Mouse (Mus musculus): ENCODE results near the gene Thra.

Gene Thra

DNA sequence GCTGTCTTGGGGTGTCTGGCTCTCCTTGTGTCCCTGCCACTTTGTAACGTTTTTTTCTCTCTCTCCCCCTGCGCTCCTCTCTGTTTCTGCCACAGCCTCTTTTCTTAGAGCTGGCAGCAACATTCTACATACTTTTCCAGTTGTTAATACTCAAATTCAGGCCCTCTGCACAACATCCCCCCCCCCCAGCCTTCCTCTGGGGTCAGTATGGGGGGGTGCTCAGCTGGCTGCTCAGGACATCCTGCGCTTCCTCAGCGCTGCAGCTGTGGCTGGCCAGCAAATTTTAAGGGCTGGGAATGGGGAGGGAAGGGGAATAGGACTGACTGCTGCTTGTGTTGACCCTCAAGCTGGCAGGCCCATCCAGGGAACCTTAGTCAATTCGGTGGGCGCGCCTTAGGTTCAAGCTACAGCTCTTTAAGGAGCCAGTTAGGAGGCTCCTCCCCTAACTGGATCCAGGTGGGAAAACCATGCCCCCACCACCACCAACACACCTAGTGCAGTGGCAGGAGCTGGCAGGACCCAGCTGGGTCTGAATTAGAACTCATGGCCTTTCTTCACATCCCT is 4.1 kb downstream of the Thra start:
- DNase-seq (ENCODE audit: low read depth, low spot score): no peak

DNA sequence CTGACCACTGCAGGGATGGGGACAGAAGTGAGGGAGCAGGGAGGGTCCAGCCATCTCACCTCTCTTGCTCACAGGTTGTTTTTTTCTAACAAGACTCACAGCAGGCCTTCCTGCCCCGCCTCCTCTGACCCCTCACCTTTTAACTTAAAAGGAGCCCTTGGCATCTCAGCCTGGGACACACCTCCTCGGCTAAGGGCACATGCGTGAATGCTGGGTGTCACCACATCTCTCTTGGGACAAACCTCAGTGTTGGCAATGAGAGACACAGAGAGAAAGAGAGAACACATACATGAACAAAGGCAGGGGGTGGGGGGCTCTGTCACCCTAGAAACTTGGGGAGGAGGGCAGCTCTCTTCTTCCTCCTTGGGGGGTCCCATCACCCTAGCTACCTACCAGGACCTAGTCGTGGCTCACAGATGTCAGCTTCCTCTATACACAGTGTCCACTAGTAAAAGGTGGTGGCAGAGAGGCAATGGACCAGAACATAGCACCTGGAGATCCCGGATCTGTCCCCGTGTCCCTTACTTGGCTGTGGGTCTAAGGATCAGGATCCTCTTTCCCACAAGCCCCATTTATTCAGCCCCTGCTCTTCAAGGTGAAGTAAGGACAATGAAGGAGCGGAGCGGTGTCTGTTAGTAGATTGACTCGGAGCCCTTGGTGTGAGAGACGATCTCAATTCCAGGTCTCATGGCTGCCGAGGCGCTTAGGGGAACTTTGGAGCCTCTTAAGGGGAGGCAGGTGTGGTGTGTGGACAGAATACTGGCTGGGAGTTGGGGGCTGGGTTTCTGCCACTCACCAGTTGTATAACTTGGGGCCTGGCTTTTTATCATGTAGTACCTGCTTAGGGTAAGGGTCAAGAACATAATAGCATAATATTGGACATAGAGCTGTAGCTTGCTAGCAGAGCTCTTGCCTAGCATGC is 5.8 kb downstream of the Thra start:
- no peak for DNase-seq (ENCODE audit: low read depth, low spot score)

DNA sequence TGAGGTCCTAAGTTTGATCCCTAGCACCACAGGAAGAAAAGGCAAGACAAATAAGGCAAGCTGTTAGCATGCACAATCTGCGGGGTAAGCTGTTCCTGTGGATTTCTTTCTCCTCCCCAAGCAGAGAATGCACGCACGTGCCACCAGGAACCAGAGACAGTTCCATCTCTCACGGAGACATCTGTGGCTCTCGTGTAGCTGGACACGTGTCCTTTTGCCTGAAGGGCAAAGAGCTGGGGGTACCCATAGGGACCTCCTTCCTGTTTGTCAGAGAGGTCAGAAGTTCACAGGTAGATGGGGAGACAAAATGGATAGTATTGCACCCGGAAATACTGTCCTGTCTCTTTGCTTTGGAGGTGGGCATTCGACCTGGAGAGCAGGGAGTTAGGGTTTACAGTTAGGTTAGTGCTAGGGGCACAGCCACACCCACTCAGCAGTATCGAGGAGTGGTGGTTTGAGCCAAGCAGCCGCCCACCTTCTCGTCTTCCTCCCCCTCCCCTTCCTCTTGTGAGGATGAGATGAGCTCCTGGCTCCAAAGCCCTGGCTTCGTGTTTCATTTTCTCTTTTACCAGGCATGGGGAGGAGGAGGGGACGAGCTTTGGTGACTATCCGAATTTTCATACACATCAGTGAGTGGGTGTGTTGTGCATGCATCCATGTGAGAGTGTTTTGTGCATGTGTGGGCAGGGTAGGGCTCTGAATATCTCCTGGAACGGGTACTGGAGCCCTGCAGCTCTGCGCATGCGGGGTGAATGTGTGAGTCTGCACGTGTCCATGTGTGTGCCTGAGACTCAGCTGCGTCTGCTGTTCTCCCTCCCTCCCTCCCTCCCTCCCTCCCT is 6.6 kb downstream of the Thra start:
- peak; percentile 98 for DNase-seq (ENCODE audit: low read depth, low spot score)

DNA sequence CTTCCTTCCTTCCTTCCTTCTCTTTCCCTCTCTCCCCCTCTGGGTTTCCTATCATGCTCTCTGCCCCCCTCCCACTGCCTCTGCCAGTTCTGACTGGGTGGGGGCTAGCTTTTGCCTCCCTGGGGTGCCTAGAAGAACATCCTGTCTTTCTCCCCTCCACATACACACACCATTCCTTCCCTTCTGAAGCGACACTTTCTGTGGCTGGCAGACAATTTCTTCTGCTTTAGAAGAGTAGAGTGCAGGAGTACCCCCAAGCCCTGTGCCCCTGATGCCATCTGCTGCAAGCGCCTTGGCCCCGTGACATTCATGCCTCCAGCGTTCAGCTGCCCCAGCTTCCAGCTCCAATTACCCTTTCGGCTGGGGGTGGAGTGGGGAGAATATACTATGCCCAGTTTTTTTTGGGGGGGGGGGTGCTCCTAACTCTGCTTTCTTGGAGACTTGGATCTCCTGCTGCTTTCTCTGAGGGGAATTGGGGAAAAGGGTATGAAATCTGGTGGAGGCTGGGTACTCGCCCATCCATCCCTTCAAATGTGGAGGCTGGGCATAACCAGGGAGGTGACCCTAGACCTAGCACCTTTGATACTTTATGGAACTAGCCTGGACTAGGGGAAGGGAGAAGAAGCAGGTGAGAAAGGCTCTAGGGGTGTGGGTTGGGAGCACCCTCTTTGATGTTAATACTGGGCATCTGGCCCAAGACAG is 7.5 kb downstream of the Thra start:
- DNase-seq (ENCODE audit: low read depth, low spot score): no peak

DNA sequence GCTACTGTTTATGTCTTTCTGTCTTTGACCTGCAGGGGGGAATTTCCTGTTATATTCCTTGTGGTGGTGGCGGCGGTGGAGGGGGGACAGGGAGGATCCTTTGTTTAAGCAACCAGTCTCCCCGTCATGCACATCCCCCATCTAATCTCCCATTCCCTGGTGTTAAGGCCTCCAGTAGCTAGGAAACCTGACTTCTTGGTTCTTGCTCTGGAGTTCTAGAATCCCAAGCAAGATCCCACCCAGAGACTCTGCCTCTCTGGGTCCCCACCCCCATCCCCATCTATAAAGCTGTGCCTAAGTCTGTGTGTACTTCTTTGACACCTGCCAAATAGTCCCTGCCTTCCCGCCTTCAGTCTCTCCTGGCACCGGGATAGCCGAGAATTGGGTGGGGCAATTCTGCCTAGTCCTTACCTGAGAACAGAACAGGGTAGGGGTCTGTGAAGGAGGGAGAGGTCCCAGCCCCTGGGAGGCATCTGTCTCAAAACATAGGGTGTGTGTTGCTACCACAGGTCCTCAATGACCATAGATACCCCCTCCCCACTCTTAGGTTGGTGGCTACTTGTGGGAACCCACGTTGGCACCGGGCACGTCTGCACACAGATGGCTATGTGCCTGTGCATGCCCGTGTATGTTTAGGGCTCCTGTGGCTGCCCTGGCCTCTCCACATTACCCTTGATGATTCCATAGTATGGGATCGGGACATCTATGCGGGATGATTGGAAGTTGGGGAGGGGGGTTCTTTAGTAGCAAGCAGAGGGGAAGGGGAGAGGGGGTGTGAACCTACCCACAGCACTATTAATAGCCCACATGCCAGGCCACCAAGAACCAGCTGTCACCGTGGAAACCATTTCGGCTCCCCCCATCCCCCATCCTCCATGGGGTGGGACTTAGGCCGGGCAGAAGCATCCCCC is 8.3 kb downstream of the Thra start:
- DNase-seq (ENCODE audit: low read depth, low spot score): no peak

DNA sequence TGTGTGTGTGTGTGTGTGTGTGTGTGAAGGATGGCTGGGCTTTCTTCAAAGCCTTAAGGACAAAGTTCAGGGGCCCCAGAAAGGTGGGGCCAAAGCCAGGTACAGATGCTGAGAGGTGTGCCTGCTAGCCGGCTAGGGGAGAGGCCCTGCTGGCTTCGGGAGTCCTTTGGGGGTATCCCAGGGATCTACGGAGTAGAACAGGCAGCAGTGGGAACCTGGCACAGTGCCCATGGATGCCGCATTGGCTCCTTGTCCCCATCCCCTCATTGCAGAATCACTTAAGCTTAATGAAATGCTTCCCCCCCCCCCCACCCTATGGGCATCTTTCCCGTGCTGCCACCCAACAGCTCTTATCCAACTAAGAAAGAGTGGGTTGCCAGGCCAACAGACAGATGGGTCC is 9.3 kb downstream of the Thra start:
- no peak for DNase-seq (ENCODE audit: low read depth, low spot score)

DNA sequence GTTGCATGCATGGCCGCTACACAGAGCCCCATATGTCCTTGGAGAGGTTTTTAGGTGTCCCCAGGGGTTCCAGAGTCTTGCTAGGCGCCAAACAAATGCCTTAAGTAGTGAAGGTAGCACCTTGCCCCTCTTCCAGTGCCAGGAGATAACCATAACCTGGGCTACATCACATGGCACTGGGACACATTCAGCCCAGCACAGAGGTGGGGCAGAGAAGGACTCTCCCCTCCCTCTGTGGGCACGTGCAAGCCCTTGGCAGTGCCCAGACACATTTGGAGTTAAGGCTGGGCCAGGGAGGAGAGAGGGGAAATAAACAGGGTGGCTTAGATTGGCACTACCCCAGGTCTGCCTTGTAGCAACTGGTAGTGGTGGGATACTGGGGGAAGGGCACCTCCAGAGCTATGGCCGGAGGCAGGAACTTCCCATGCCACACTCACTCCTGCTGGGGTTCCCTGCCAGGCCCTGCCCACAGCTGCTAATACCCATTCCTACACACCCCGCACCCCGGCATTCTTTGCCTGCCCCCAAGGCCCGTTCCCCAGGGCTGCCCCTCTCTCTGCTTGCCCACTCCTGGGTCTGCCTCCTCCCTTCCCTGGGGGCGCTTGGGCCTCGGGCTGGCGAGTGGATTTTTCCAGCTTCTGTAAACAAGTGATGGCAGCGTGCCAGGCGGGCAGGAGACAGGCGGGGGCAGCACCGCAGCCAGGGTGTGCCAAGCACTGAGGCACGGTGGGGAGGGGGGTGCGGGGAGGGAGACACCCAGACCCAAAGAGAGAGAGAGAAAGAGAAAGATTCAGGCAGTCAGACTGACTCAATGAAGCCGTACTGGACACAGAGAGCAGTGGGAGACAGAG is 10.1 kb downstream of the Thra start:
- no peak for DNase-seq (ENCODE audit: low read depth, low spot score)

DNA sequence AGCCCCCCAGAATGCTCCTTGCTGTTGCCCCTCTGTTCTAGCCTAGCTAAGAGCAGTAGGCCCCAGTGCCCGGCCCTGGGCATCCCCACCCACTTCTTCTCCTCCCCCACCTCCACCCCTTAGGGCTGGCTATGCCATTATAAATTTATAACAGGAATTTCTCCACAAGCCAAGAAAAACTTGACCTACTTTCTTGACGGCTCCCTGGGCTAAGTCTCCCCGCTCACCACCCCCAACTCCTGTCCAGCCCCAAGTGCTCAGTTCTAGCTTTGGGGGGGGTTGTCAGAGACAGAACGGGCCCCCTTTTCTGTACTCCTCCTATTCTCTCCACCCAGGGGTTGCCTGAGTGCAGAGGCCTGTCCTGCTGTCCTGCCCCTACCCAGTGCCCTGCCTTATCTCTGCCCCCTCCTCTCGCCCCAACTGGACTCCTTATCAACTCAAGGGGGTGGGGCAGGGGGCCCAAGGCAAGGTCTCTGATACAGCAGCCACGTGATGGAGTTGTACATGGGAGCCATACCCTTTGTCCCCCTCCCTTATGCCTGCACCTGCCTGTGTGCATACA is 10.9 kb downstream of the Thra start:
- no peak for DNase-seq (ENCODE audit: low read depth, low spot score)

DNA sequence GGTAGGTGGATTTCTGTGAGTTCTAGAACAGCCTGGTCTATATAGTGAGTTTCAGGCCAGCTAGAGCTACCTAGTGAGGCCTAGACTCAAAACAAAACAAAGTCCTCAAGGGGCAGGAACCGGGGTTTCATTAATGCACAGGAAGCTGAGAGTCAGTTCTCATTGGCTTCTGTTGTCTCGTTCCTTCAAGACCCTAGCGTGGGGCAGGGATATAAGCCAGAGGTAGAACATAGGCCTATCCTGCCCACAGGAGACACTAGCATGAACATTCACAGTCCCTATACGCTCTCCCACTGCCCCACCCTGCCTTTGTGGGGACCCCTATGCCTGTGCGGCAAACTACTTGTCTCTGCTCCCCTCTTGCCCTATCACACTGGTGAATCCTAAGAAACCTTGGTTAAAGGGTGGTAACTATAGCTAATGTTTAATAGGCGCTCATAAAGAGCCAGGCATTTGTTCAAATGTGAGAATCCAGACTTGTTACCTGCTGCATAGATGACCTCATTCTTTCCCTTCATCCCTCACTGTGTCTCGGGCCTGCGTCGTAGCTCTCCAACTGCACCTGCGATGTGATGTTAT is 12.2 kb downstream of the Thra start:
- no peak for DNase-seq (ENCODE audit: low read depth, low spot score)

DNA sequence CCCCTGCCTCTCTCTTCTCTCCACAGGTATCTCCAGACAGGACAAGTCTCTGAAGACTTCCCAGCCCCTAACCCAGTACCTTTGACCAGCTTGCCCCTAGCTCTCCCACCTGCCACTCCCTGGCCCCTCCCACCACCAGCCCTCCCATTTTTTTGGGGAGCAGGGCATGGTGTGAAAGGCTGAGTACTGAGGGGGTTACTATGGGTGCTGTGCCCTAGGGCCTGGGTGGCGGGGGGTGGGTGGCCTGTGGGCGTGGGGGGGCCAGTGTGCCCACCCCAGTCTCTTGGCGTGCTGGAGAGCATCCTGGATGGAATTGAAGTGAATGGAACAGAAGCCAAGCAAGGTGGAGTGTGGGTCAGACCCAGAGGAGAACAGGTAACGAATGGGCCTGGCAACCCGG is 12.8 kb downstream of the Thra start:
- no peak for DNase-seq (ENCODE audit: low read depth, low spot score)

DNA sequence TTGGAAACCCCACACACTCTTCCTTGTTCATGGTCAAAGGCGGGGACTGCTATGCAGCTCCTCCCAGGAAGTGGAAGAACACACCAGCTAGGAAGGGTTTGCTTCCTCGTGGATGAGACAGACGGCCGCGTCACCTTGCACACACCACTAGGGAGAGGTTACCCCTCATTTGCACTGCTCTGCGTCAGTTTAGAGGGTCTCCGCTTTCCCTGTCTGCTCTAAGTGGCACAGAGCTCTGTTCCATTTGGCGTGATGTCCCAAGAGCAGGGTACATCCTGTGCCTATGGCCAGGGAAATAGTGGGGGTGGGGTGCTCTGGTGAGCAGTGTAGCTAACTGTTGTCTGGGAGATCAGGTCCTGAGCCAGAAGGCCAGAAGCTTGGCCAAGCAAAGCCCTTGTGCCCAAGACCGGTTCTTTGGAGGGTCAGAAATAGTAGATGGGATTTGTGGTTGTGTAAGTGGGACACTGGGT is 13.7 kb downstream of the Thra start:
- DNase-seq (ENCODE audit: low read depth, low spot score): no peak

DNA sequence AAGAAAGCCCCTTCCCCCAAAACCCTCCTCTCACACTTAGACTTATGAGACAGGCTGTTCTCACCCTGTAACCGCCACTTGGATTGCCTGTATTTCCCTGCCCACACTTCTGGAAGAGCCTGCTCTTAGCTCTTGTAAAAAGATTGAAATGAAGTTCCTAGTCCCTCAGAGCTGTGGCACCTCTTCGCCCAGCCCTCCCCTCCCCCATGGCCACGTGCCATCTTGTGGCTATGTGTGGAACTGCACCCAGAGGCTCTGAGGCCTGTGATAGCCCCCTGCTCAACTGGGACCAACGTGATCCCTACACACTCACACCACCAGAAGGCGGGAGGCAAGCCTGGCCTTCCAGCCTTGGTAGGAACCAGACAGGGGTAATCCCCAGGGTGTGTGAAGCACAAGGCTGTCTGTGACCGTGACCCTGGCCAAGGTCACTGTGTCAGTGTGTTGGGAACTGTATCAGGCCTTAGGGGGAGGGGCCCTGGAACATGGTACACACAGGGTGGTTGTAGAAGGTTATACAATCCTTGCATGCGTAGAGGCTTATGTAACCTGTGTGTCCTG is 14.3 kb downstream of the Thra start:
- DNase-seq (ENCODE audit: low read depth, low spot score): no peak

DNA sequence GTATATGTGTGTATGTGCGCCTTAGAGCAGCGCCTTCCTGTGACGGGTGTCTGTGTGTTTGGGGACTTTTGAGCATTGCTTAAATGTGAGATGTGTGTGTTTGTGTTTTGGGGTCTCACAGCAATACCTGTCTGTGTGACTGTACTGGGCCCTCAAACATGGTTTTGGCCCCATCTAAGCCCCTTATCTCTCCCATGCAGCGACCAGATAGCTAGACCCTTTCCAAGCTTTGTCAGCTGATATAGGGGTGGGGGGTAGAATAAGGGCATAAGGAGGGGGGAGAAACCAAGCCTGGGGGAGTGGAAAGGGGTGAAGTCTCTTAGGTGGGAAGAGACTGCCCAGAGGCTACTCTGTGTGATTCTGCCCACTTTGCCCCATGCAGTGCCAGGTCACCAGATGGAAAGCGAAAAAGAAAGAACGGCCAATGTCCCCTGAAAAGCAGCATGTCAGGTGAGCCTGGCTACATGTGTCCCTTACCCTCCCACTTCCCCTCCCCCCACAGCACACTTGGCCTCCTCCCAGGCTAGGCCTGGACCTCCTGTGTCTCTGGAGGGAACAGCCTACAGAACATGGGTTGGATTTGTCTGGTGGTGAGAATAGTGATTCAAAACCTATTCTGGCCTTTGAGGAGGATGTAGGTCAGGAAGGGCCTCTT is 15.4 kb downstream of the Thra start:
- no peak for DNase-seq (ENCODE audit: low read depth, low spot score)

DNA sequence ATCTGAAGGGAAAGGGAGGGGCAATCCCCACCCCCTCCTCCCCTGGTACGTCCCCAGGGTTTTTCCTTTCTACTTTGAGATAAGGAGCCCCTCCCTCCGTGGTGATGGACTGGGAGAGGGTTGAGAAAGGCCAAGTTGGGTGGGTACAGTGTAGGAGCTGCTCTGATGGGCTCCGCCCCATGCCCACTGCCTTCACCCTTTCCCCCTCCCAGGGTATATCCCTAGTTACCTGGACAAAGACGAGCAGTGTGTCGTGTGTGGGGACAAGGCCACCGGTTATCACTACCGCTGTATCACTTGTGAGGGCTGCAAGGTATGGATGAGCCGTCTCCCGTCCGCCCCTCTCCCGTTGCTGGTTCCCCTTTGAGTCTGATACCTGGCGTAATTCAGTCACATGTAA is 16.3 kb downstream of the Thra start:
- no peak for DNase-seq (ENCODE audit: low read depth, low spot score)

DNA sequence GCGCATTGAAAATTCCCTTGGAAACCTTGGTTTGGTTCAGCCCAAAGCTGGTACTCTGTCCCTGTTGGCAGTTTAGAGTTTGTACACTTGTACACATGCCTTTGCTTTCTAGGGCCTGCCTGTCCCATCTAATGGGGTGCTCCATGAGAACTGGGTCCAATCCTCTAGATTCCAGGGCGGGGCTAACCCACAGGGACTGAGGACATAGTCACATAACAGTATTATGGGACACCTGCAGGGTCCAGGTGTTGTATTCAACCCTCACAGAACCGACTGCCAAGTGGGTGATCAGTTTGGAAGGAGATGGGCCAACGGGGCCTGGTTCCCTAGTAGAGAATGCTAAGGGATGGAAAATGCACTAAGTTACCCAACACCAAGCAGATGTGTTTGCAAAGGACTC is 21.5 kb downstream of the Thra start:
- no peak for DNase-seq (ENCODE audit: low read depth, low spot score)

DNA sequence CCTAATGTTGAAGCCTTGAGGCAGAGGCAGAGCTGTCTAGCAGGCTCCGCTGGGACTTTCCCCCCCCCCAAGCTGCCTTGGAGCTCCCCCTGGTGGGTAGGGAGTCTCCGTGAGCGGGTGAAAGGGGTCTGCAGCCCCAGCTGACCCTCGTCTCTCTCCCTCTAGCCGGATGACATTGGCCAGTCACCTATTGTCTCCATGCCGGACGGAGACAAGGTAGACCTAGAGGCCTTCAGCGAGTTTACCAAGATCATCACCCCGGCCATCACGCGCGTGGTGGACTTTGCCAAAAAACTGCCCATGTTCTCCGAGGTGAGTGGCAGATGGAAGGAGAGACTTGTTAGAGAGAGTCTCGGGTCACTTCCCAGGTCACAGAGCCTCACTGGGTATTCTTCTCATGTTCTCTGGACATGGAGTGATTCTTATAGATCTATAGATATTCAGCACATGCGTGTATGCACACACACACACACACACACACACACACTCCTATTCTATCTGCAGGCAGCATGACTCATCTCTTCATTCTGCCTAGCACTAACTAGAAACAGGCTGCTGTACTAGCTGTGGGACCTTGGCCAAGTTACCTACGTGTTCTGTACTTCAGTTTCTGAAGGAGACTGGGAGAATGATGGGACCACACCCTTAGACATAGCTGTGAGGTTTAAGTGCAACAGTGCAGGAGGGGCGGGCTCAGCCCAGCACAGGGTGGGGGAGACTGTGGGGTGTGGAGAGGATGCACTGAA is 22.5 kb downstream of the Thra start:
- DNase-seq (ENCODE audit: low read depth, low spot score): peak; percentile 87

DNA sequence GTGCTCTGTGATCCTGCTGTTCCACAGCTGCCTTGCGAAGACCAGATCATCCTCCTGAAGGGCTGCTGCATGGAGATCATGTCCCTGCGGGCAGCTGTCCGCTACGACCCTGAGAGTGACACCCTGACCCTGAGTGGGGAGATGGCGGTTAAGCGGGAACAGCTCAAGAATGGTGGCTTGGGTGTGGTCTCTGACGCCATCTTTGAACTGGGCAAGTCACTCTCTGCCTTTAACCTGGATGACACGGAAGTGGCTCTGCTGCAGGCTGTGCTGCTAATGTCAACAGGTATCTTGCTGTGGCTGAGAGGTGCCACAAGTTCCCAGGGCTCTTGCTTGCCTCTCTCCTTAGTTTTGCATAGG is 23.0 kb downstream of the Thra start:
- no peak for DNase-seq (ENCODE audit: low read depth, low spot score)

DNA sequence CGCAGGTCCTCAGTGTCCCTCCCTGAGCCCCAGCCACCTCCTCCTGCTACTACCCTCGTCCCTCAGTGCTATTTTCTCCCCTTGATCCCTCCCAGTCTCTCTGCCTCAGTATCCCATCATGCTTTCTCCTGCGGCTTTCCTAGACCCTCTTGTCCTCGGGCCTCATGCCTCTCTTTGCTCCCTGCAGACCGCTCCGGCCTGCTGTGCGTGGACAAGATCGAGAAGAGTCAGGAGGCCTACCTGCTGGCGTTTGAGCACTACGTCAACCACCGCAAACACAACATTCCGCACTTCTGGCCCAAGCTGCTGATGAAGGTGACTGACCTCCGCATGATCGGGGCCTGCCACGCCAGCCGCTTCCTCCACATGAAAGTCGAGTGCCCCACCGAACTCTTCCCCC is 23.7 kb downstream of the Thra start:
- DNase-seq (ENCODE audit: low read depth, low spot score): no peak

All from telencephalon, adult 2 months (tissue).